9 mouse cellular contexts compared by ENCODE assay signal in the genomic region with DNA sequence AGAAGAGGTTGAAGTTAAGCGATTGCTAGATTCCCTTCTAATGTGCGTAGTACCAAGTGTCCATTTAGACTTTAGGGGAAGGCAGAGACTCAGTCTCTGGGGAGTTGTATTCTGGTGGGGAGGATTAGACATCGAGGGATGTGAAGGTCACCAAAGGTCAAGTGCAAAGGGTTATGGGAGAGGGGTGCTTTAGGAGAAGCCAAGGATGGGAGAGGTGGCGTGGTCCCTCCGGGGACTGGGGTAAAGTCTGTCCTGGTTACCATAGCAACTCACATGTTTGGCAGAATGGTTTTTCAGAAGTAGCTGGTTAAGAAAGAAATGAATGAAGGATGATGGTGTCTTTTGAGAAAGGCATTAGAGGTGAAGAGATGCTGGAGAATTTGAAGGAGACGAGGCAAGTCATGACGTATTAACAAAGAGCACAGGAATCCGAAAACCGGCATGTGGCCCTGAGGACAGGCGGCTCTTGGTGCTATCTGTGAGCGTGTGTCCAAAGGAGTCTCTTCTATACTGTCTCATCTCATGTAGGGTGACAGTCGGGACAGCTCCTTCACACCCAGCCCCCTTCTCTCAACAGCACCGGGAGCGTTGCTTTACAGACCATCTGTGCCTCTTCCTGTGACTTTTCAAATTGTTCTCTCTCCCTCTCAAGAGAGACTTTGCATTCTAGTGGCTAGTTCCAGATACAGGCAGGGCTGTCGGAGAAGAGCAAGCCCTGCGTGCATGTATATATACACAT.
DNase-seq lines count a peak whose midpoint lies in the region; ATAC-seq and TF ChIP-seq lines count a peak whose summit lies in the region.
"Had no signal": no experiment of that assay in that cellular context is flagged by ENCODE, and none has a peak within 500 bp of the region (broad histone marks: within the 10 kb centered on the region; RNA-seq: fewer than 3 reads in every experiment).

No protein-coding gene starts in this region.

- H3K9me3 ChIP-seq in lung, embryonic 14.5 days (ENCODE audit: low read depth, low read length): no peaks in the 10 kb centered on the region
- H3K9me3 ChIP-seq in lung, postnatal 0 days (ENCODE audit: low read length): no peaks in the 10 kb centered on the region
- H3K9me3 ChIP-seq: embryonic facial prominence, embryonic 13.5 days; liver, embryonic 15.5 days had no signal

- peak; percentile 49 for DNase-seq in lung, embryonic 14.5 days
- DNase-seq in lung, postnatal 0 days (ENCODE audit: low spot score): no peak
- DNase-seq in layer of hippocampus, adult 9-11 months: peak; percentile 23
- peak; percentile 44 to 67 for DNase-seq in right cerebral cortex, postnatal 10 days (ENCODE audit: low spot score in 2 of 2)
- no peak for DNase-seq in cerebellum, postnatal 14 days
- no peak for DNase-seq in yolk sac, embryonic 10.5 days (ENCODE audit: low spot score)

- WGBS in lung, embryonic 14.5 days: 39% methylated on average over 16 of the region's 16 CpGs
- 45% methylated on average over 16 of the region's 16 CpGs for WGBS in lung, postnatal 0 days

- H3K4me1 ChIP-seq in lung, embryonic 14.5 days (ENCODE audit: insufficient read depth): no peaks in the 10 kb centered on the region
- H3K4me1 ChIP-seq in lung, postnatal 0 days (ENCODE audit: insufficient read depth, low read depth, low read length): no peaks in the 10 kb centered on the region
- H3K4me1 ChIP-seq: liver, embryonic 15.5 days had no signal

- H3K4me2 ChIP-seq in lung, embryonic 14.5 days: no peak overlapping the region
- no peak overlapping the region for H3K4me2 ChIP-seq in lung, postnatal 0 days (replicated peaks; ENCODE audit: low read depth, low read length)
- H3K4me2 ChIP-seq: embryonic facial prominence, embryonic 13.5 days; liver, embryonic 15.5 days had no signal

- no peaks in the 10 kb centered on the region for H3K27me3 ChIP-seq in lung, embryonic 14.5 days (ENCODE audit: insufficient read depth, low read length)
- no peaks in the 10 kb centered on the region for H3K27me3 ChIP-seq in lung, postnatal 0 days (replicated peaks; ENCODE audit: insufficient read depth, low read length)

- no peak for TF ChIP-seq EP300 in lung, postnatal 0 days (IDR thresholded peaks at IDR 0.05)

- peak; percentile 41; the same call in 1 of the 2 replicates for ATAC-seq in lung, embryonic 14.5 days (ENCODE audit: insufficient read depth)
- no peak for ATAC-seq in lung, postnatal 0 days
- ATAC-seq in frontal cortex, adult (ENCODE audit: low TSS enrichment): peak; percentile 82

- H3K27ac ChIP-seq in lung, embryonic 14.5 days (ENCODE audit: low read depth): no peak overlapping the region
- H3K27ac ChIP-seq in lung, postnatal 0 days (ENCODE audit: low read length): no peak overlapping the region
- H3K27ac ChIP-seq: embryonic facial prominence, embryonic 13.5 days; liver, embryonic 15.5 days had no signal

- H3K36me3 ChIP-seq in lung, embryonic 14.5 days (ENCODE audit: insufficient read depth): no peaks in the 10 kb centered on the region
- H3K36me3 ChIP-seq in lung, postnatal 0 days (ENCODE audit: insufficient read depth, low read length): no peaks in the 10 kb centered on the region
- H3K36me3 ChIP-seq: embryonic facial prominence, embryonic 13.5 days; liver, embryonic 15.5 days had no signal

- H3K9ac ChIP-seq in lung, embryonic 14.5 days: no peak overlapping the region
- H3K9ac ChIP-seq in lung, postnatal 0 days (replicated peaks; ENCODE audit: low read depth): no peak overlapping the region
- H3K9ac ChIP-seq: embryonic facial prominence, embryonic 13.5 days; liver, embryonic 15.5 days had no signal

- TF ChIP-seq CTCF in lung, embryonic 14.5 days (IDR thresholded peaks at IDR 0.05; ENCODE audit: low read depth): no peak
- no peak for TF ChIP-seq CTCF in lung, postnatal 0 days (IDR thresholded peaks at IDR 0.05)

- no peak overlapping the region for H3K4me3 ChIP-seq in lung, embryonic 14.5 days (ENCODE audit: low read depth, low read length)
- no peak overlapping the region for H3K4me3 ChIP-seq in lung, postnatal 0 days (ENCODE audit: low read depth, low read length)
- H3K4me3 ChIP-seq: embryonic facial prominence, embryonic 13.5 days; liver, embryonic 15.5 days had no signal

Comparison
In these comparisons a context has a peak if more than half of its experiments do, and no peak if none do; other contexts are left out.
1. DNase-seq: peak in lung, embryonic 14.5 days (single experiment), layer of hippocampus, adult 9-11 months (single experiment) and right cerebral cortex, postnatal 10 days (2 of 2); none in lung, postnatal 0 days (single experiment), cerebellum, postnatal 14 days (0 of 2) and yolk sac, embryonic 10.5 days (single experiment).